10 mouse cellular contexts compared by ENCODE assay signal in genomic region chr3:104795661-104796340, GRCm38 (mm10). TPM values are rescaled to one million over a fixed set of nuclear protein-coding genes. Genes with fewer than 3 reads are reported as not detected.
DNase-seq lines count a peak whose midpoint lies in the region; ATAC-seq and TF ChIP-seq lines count a peak whose summit lies in the region.
"Had no signal": no experiment of that assay in that cellular context is flagged by ENCODE, and none has a peak within 500 bp of the region (broad histone marks: within the 10 kb centered on the region; RNA-seq: fewer than 3 reads in every experiment).

No protein-coding gene starts in this region.

- H3K27ac ChIP-seq in forebrain, embryonic 14.5 days (ENCODE audit: low read depth, low read length): peak overlapping the region; percentile 27; the same call in 1 of the 2 replicates
- H3K27ac ChIP-seq in forebrain, embryonic 16.5 days (ENCODE audit: low read length): no peak overlapping the region
- H3K27ac ChIP-seq in lung, embryonic 14.5 days (ENCODE audit: low read depth): peak overlapping the region; percentile 85; the same call in 1 of the 2 replicates
- H3K27ac ChIP-seq in intestine, embryonic 14.5 days (ENCODE audit: low read depth): peak overlapping the region; percentile 90
- H3K27ac ChIP-seq in stomach, embryonic 15.5 days: peak overlapping the region; percentile 86

- no peak overlapping the region for H3K9ac ChIP-seq in forebrain, embryonic 14.5 days (ENCODE audit: low read length)
- H3K9ac ChIP-seq in forebrain, embryonic 16.5 days (replicated peaks; ENCODE audit: low read depth, low read length): no peak overlapping the region
- H3K9ac ChIP-seq in lung, embryonic 14.5 days: no peak overlapping the region
- no peak overlapping the region for H3K9ac ChIP-seq in intestine, embryonic 14.5 days (ENCODE audit: low read length)
- no peak overlapping the region for H3K9ac ChIP-seq in stomach, embryonic 15.5 days

- no peak overlapping the region for H3K4me2 ChIP-seq in forebrain, embryonic 14.5 days (ENCODE audit: low read length)
- no peak overlapping the region for H3K4me2 ChIP-seq in forebrain, embryonic 16.5 days (ENCODE audit: low read length)
- H3K4me2 ChIP-seq in lung, embryonic 14.5 days: no peak overlapping the region
- no peak overlapping the region for H3K4me2 ChIP-seq in intestine, embryonic 14.5 days (ENCODE audit: low read length)
- 0 out of 2 replicates have a peak overlapping the region, but pooled peaks have one; percentile 1 for H3K4me2 ChIP-seq in stomach, embryonic 15.5 days

- ATAC-seq in forebrain, embryonic 14.5 days: no peak
- no peak for ATAC-seq in forebrain, embryonic 16.5 days
- no peak for ATAC-seq in lung, embryonic 14.5 days (ENCODE audit: insufficient read depth)
- ATAC-seq in intestine, embryonic 14.5 days (replicated peaks; ENCODE audit: low FRiP score, low TSS enrichment, low read depth): no peak
- no peak for ATAC-seq in stomach, embryonic 15.5 days (ENCODE audit: insufficient read depth, low FRiP score, low read depth)

- 66% methylated on average over 15 of the region's 15 CpGs for WGBS in forebrain, embryonic 14.5 days
- WGBS in forebrain, embryonic 16.5 days: 61% methylated on average over 15 of the region's 15 CpGs
- WGBS in lung, embryonic 14.5 days: 65% methylated on average over 15 of the region's 15 CpGs
- 59% methylated on average over 15 of the region's 15 CpGs for WGBS in intestine, embryonic 14.5 days
- WGBS in stomach, embryonic 15.5 days: 69% methylated on average over 15 of the region's 15 CpGs

- DNase-seq in forebrain, embryonic 14.5 days (ENCODE audit: low spot score): no peak
- DNase-seq in lung, embryonic 14.5 days: no peak
- DNase-seq in lung, postnatal 4 days: no peak
- no peak for DNase-seq in intestine, embryonic 14.5 days (ENCODE audit: low spot score)
- no peak for DNase-seq in layer of hippocampus, postnatal 14 days (ENCODE audit: low spot score in 2 of 2)
- DNase-seq in lung, postnatal 10 days: no peak

- H3K4me1 ChIP-seq in forebrain, embryonic 14.5 days (ENCODE audit: control insufficient read depth, insufficient read depth, low read length): peaks cover 14% of the 10 kb centered on the region; the same call in 1 of the 2 replicates
- H3K4me1 ChIP-seq in forebrain, embryonic 16.5 days (replicated peaks; ENCODE audit: control insufficient read depth, insufficient read depth, low read length): peaks cover 14% of the 10 kb centered on the region
- peaks cover 33% of the 10 kb centered on the region for H3K4me1 ChIP-seq in lung, embryonic 14.5 days (ENCODE audit: insufficient read depth)
- H3K4me1 ChIP-seq in intestine, embryonic 14.5 days (replicated peaks; ENCODE audit: control insufficient read depth, insufficient read depth, low read length): peaks cover 51% of the 10 kb centered on the region
- H3K4me1 ChIP-seq in stomach, embryonic 15.5 days: peaks cover 50% of the 10 kb centered on the region

- peaks cover 29% of the 10 kb centered on the region; the same call in 1 of the 2 replicates for H3K36me3 ChIP-seq in forebrain, embryonic 14.5 days (ENCODE audit: control insufficient read depth, insufficient read depth, low read length)
- H3K36me3 ChIP-seq in forebrain, embryonic 16.5 days (ENCODE audit: control insufficient read depth, insufficient read depth): 0 out of 2 replicates have a peak, but pooled peaks cover 3% of the 10 kb centered on the region
- H3K36me3 ChIP-seq in lung, embryonic 14.5 days (ENCODE audit: insufficient read depth): peaks cover 84% of the 10 kb centered on the region
- H3K36me3 ChIP-seq in intestine, embryonic 14.5 days (ENCODE audit: control insufficient read depth, insufficient read depth, low read length): peaks cover 78% of the 10 kb centered on the region
- H3K36me3 ChIP-seq in stomach, embryonic 15.5 days: peaks cover 36% of the 10 kb centered on the region

- no peaks in the 10 kb centered on the region for H3K27me3 ChIP-seq in forebrain, embryonic 14.5 days (replicated peaks; ENCODE audit: control insufficient read depth, insufficient read depth, low read length)
- no peaks in the 10 kb centered on the region for H3K27me3 ChIP-seq in forebrain, embryonic 16.5 days (replicated peaks; ENCODE audit: control insufficient read depth, insufficient read depth, low read length)
- no peaks in the 10 kb centered on the region for H3K27me3 ChIP-seq in lung, embryonic 14.5 days (ENCODE audit: insufficient read depth, low read length)
- H3K27me3 ChIP-seq in intestine, embryonic 14.5 days (replicated peaks; ENCODE audit: control insufficient read depth, insufficient read depth, low read length): no peaks in the 10 kb centered on the region
- no peaks in the 10 kb centered on the region for H3K27me3 ChIP-seq in stomach, embryonic 15.5 days (replicated peaks)

- TF ChIP-seq CTCF in lung, embryonic 14.5 days (IDR thresholded peaks at IDR 0.05; ENCODE audit: low read depth): no peak

- no peak overlapping the region for H3K4me3 ChIP-seq in forebrain, embryonic 14.5 days (ENCODE audit: low read depth, low read length)
- no peak overlapping the region for H3K4me3 ChIP-seq in forebrain, embryonic 16.5 days (replicated peaks; ENCODE audit: low read length)
- H3K4me3 ChIP-seq in lung, embryonic 14.5 days (ENCODE audit: low read depth, low read length): no peak overlapping the region
- no peak overlapping the region for H3K4me3 ChIP-seq in intestine, embryonic 14.5 days (ENCODE audit: low read depth, low read length)
- H3K4me3 ChIP-seq in stomach, embryonic 15.5 days (replicated peaks): no peak overlapping the region

- H3K9me3 ChIP-seq in forebrain, embryonic 14.5 days (replicated peaks; ENCODE audit: control insufficient read depth, low read length): no peaks in the 10 kb centered on the region
- H3K9me3 ChIP-seq in forebrain, embryonic 16.5 days (ENCODE audit: control insufficient read depth, low read length): no peaks in the 10 kb centered on the region
- H3K9me3 ChIP-seq in lung, embryonic 14.5 days (ENCODE audit: low read depth, low read length): no peaks in the 10 kb centered on the region
- H3K9me3 ChIP-seq in intestine, embryonic 14.5 days (ENCODE audit: control insufficient read depth, low read length): no peaks in the 10 kb centered on the region
- no peaks in the 10 kb centered on the region for H3K9me3 ChIP-seq in stomach, embryonic 15.5 days

RNA-seq across cellular contexts. Expression of gene Rhoc, which starts 7.6 kb away (rescaled TPM):
- polyA plus RNA-seq in forebrain, embryonic 14.5 days (2014; fragmentation: Nextera tagmentation; extraction: Ambion mirVana): 53.3 and 62.4 TPM in 2 replicates
- 41.1 and 47.7 TPM in 2 replicates for polyA plus RNA-seq in forebrain, embryonic 16.5 days (2015; fragmentation: Nextera tagmentation; extraction: Ambion mirVana)
- 142 and 145 TPM in 2 replicates for polyA plus RNA-seq in lung, embryonic 14.5 days (2014; fragmentation: Nextera tagmentation; extraction: Ambion mirVana)
- polyA plus RNA-seq in intestine, embryonic 14.5 days (2014; fragmentation: Nextera tagmentation; extraction: Ambion mirVana): 166 and 184 TPM in 2 replicates
- polyA plus RNA-seq in stomach, embryonic 15.5 days (2015; fragmentation: Nextera tagmentation; extraction: Ambion mirVana): 156 and 157 TPM in 2 replicates
- total RNA-seq in layer of hippocampus, postnatal 14 days (2021): 10 to 100 TPM; 35.3 to 37.6 TPM

RNA-seq across cellular contexts. Expression of gene Fam19a3, which starts 14.2 kb away (rescaled TPM):
- 0.05 and 0.06 TPM in 2 replicates for polyA plus RNA-seq in forebrain, embryonic 14.5 days (2014; fragmentation: Nextera tagmentation; extraction: Ambion mirVana)
- polyA plus RNA-seq in forebrain, embryonic 16.5 days (2015; fragmentation: Nextera tagmentation; extraction: Ambion mirVana): 0.16 and 0.17 TPM in 2 replicates
- polyA plus RNA-seq in lung, embryonic 14.5 days (2014; fragmentation: Nextera tagmentation; extraction: Ambion mirVana): 0.07 TPM in 1 of 2 replicates, not detected in the other
- polyA plus RNA-seq in intestine, embryonic 14.5 days (2014; fragmentation: Nextera tagmentation; extraction: Ambion mirVana): 0.04 and 0.11 TPM in 2 replicates
- polyA plus RNA-seq in stomach, embryonic 15.5 days (2015; fragmentation: Nextera tagmentation; extraction: Ambion mirVana): 0.10 and 0.21 TPM in 2 replicates
- total RNA-seq in layer of hippocampus, postnatal 14 days (2021): under 1 TPM in 1 of 2 experiments, not detected in 1; 0.10 TPM
- total RNA-seq: common myeloid progenitor, adult 5-6 weeks; megakaryocyte, adult 5-6 weeks had no signal

RNA-seq across cellular contexts. Expression of gene Ppm1j, which starts 14.9 kb away (rescaled TPM):
- 0.62 and 0.69 TPM in 2 replicates for polyA plus RNA-seq in forebrain, embryonic 14.5 days (2014; fragmentation: Nextera tagmentation; extraction: Ambion mirVana)
- polyA plus RNA-seq in forebrain, embryonic 16.5 days (2015; fragmentation: Nextera tagmentation; extraction: Ambion mirVana): 1.8 and 2.3 TPM in 2 replicates
- polyA plus RNA-seq in lung, embryonic 14.5 days (2014; fragmentation: Nextera tagmentation; extraction: Ambion mirVana): 2.7 and 3.7 TPM in 2 replicates
- polyA plus RNA-seq in intestine, embryonic 14.5 days (2014; fragmentation: Nextera tagmentation; extraction: Ambion mirVana): 2.1 and 3.1 TPM in 2 replicates
- 3.1 and 4.1 TPM in 2 replicates for polyA plus RNA-seq in stomach, embryonic 15.5 days (2015; fragmentation: Nextera tagmentation; extraction: Ambion mirVana)
- 1 to 10 TPM in 1 of 2 experiments, under 1 TPM in 1; 0.81 to 2.7 TPM for total RNA-seq in layer of hippocampus, postnatal 14 days (2021)

RNA-seq across cellular contexts. Expression of gene Mov10, which starts 22.6 kb away (rescaled TPM):
- 4.7 and 4.9 TPM in 2 replicates for polyA plus RNA-seq in forebrain, embryonic 14.5 days (2014; fragmentation: Nextera tagmentation; extraction: Ambion mirVana)
- polyA plus RNA-seq in forebrain, embryonic 16.5 days (2015; fragmentation: Nextera tagmentation; extraction: Ambion mirVana): 7.5 and 8.7 TPM in 2 replicates
- 51.0 and 53.9 TPM in 2 replicates for polyA plus RNA-seq in lung, embryonic 14.5 days (2014; fragmentation: Nextera tagmentation; extraction: Ambion mirVana)
- polyA plus RNA-seq in intestine, embryonic 14.5 days (2014; fragmentation: Nextera tagmentation; extraction: Ambion mirVana): 83.6 and 94.5 TPM in 2 replicates
- 86.1 and 95.2 TPM in 2 replicates for polyA plus RNA-seq in stomach, embryonic 15.5 days (2015; fragmentation: Nextera tagmentation; extraction: Ambion mirVana)
- total RNA-seq in layer of hippocampus, postnatal 14 days (2021): 1 to 10 TPM; 7.9 to 9.4 TPM
